Mouse (Mus musculus) heart, postnatal 0 days (tissue): ENCODE measurements around the gene Kpna7. TPM values are rescaled to one million over a fixed set of nuclear protein-coding genes. Genes with fewer than 3 reads are reported as not detected.

Experiments used
- ATAC-seq: fragments of 200-750 bp; cut with Nextera tagmentation; 2 replicates; pipeline ENCODE4 v1.8.0; 2017; ENCODE audit warnings: low read depth, moderate number of reproducible peaks, moderate library complexity; ENCODE audit not compliant: insufficient read depth
- DNase-seq: peaks from one replicate; pipeline ENCODE4 v3.0.0-alpha.2; 2016; ENCODE audit warnings: low spot score
- H3K27ac ChIP-seq: fragments of 300-500 bp; sonication (generic); 2 replicates; pipeline ENCODE4 v1.5.1; 2014; ENCODE audit warnings: low read depth, mild to moderate bottlenecking
- H3K27me3 ChIP-seq: fragments of 300-500 bp; sonication (generic); 2 replicates; pipeline ENCODE4 v1.6.1; 2014; ENCODE audit warnings: low read length, mixed read lengths; ENCODE audit not compliant: control insufficient read depth, insufficient read depth
- H3K36me3 ChIP-seq: fragments of 300-500 bp; sonication (generic); replicated peaks from 2 replicates; pipeline ENCODE4 v1.6.1; 2014; ENCODE audit warnings: low read length, mixed read lengths; ENCODE audit not compliant: control insufficient read depth, insufficient read depth
- H3K4me1 ChIP-seq: fragments of 300-500 bp; sonication (generic); 2 replicates; pipeline ENCODE4 v1.6.1; 2014; ENCODE audit warnings: antibody characterized with exemption; ENCODE audit not compliant: control insufficient read depth, insufficient read depth
- H3K4me2 ChIP-seq: fragments of 300-500 bp; sonication (generic); 2 replicates; pipeline ENCODE4 v1.6.1; 2014; ENCODE audit warnings: low read depth, mild to moderate bottlenecking, low read length, moderate library complexity
- H3K4me3 ChIP-seq: fragments of 300-500 bp; sonication (generic); 2 replicates; pipeline ENCODE4 v1.5.1; 2014; ENCODE audit warnings: low read depth, low read length
- H3K9ac ChIP-seq: fragments of 300-500 bp; sonication (generic); replicated peaks from 2 replicates; pipeline ENCODE4 v1.6.1; 2014; ENCODE audit warnings: low read depth, low read length, mixed read lengths
- H3K9me3 ChIP-seq: fragments of 300-500 bp; sonication (generic); replicated peaks from 2 replicates; pipeline ENCODE4 v1.6.1; 2016; ENCODE audit warnings: low read length; ENCODE audit not compliant: control insufficient read depth
- CTCF ChIP-seq: IDR thresholded peaks from 2 replicates; pipeline ENCODE4 v1.5.1; 2016; ENCODE audit warnings: antibody characterized with exemption, control low read depth, low read depth
- EP300 ChIP-seq: IDR thresholded peaks from 2 replicates; pipeline ENCODE4 v1.6.1; 2016; ENCODE audit warnings: antibody characterized with exemption, low read depth
- WGBS: fragments of 180-500 bp; shearing (Covaris S2); extraction: QIAGEN DNeasy Blood & Tissue Kit; methylation state at CpG from one replicate; pipeline ENCODE4 v1.1.7; 2014; 5-methylcytosine and 5-hydroxymethylcytosine counted together
- polyA plus RNA-seq: library from polyadenylated mRNA; unstranded; fragments of >200 nt; fragmentation: Nextera tagmentation; extraction: Ambion mirVana; gene quantifications from 2 replicates; pipeline ENCODE4 v1.2.1, GENCODE M21; 2015
- total RNA-seq: library from RNA; depleted of rRNA; stranded (reverse); fragments of >200 nt; gene quantifications from 2 replicates; pipeline ENCODE4 v1.2.3, GENCODE M21; 2014; ENCODE audit warnings: low replicate concordance

The Kpna7 gene
- total and polyA plus RNA-seq, 2 experiments from 2014 or later: not detected

- ATAC-seq (no peak), DNase-seq (no peak)
- 50% methylated on average over 6 of the region's 6 CpGs for WGBS
- H3K27ac ChIP-seq: 0 out of 2 replicates have a peak overlapping the region, but pooled peaks have one; percentile 22
- H3K9me3 ChIP-seq: no peaks in the 10 kb centered on the region
- no peak overlapping the region for H3K9ac ChIP-seq
- H3K27me3 ChIP-seq: no peaks in the 10 kb centered on the region
- H3K4me3 ChIP-seq: no peak overlapping the region
- H3K4me2 ChIP-seq: no peak overlapping the region
- TF ChIP-seq CTCF (no peak), EP300 (no peak)
- peaks cover 9% of the 10 kb centered on the region; the same call in 1 of the 2 replicates for H3K36me3 ChIP-seq
- H3K4me1 ChIP-seq: 0 out of 2 replicates have a peak, but pooled peaks cover 5% of the 10 kb centered on the region
Measured at GRCm38 (mm10) chr5:145118005-145118404, 34.2 kb upstream of the Kpna7 start.

- H3K9me3 ChIP-seq: no peaks in the 10 kb centered on the region
- peak overlapping the region; percentile 87 for H3K27ac ChIP-seq
- ATAC-seq (peak; percentile 39), DNase-seq (no peak)
- 35% methylated on average over 10 of the region's 10 CpGs for WGBS
- peak overlapping the region; percentile 34 for H3K4me2 ChIP-seq
- no peaks in the 10 kb centered on the region for H3K36me3 ChIP-seq
- no peak overlapping the region; the same call in 1 of the 2 replicates for H3K9ac ChIP-seq
- H3K4me3 ChIP-seq: 0 out of 2 replicates have a peak overlapping the region, but pooled peaks have one; percentile 4
- peak; percentile 60 for TF ChIP-seq CTCF
- TF ChIP-seq EP300: no peak
- H3K4me1 ChIP-seq: 0 out of 2 replicates have a peak, but pooled peaks cover 5% of the 10 kb centered on the region
- H3K27me3 ChIP-seq: no peaks in the 10 kb centered on the region
Measured at GRCm38 (mm10) chr5:145116916-145117315, 33.1 kb upstream of the Kpna7 start.

- H3K27ac ChIP-seq: peak overlapping the region; percentile 87
- DNase-seq: peak; percentile 82
- peak overlapping the region; percentile 69; the same call in 1 of the 2 replicates for H3K4me3 ChIP-seq
- 0 out of 2 replicates have a peak, but pooled peaks cover 5% of the 10 kb centered on the region for H3K4me1 ChIP-seq
- WGBS: 37% methylated on average over 4 of the region's 4 CpGs
- H3K9me3 ChIP-seq: no peaks in the 10 kb centered on the region
- H3K27me3 ChIP-seq: no peaks in the 10 kb centered on the region
- H3K9ac ChIP-seq: no peak overlapping the region
- H3K36me3 ChIP-seq: no peaks in the 10 kb centered on the region
- peak; percentile 55 for ATAC-seq
- peak overlapping the region; percentile 64 for H3K4me2 ChIP-seq
- peak; percentile 44; the same call in 1 of the 2 replicates for TF ChIP-seq EP300
- no peak for TF ChIP-seq CTCF
Measured at GRCm38 (mm10) chr5:145116316-145116715, 32.5 kb upstream of the Kpna7 start.

GRCm38 (mm10) chr5:145115736-145116135 lies 31.9 kb upstream of the Kpna7 start:
- peak overlapping the region; percentile 87 for H3K27ac ChIP-seq
- 0 out of 2 replicates have a peak, but pooled peaks cover under 1% of the 10 kb centered on the region for H3K36me3 ChIP-seq
- TF ChIP-seq CTCF: no peak
- no peak for TF ChIP-seq EP300
- no peak for ATAC-seq
- peak overlapping the region; percentile 64 for H3K4me2 ChIP-seq
- WGBS: 77% methylated on average over 5 of the region's 5 CpGs
- H3K9ac ChIP-seq: no peak overlapping the region
- no peaks in the 10 kb centered on the region for H3K9me3 ChIP-seq
- no peak for DNase-seq
- 0 out of 2 replicates have a peak, but pooled peaks cover 4% of the 10 kb centered on the region for H3K4me1 ChIP-seq
- peak overlapping the region; percentile 69 for H3K4me3 ChIP-seq
- no peaks in the 10 kb centered on the region for H3K27me3 ChIP-seq

- Histone ChIP-seq H3K9me3 (no peaks in the 10 kb centered on the region), H3K36me3 (peaks cover 9% of the 10 kb centered on the region), H3K9ac (peak overlapping the region; percentile 62), H3K4me1 (no peaks in the 10 kb centered on the region), H3K4me3 (peak overlapping the region; percentile 69), H3K4me2 (peak overlapping the region; percentile 64), H3K27ac (peak overlapping the region; percentile 72), H3K27me3 (no peaks in the 10 kb centered on the region)
- WGBS: 16% methylated on average over 25 of the region's 40 CpGs
- no peak for TF ChIP-seq EP300
- no peak for TF ChIP-seq CTCF
- ATAC-seq: peak; percentile 50
- peak; percentile 42 for DNase-seq
Measured at GRCm38 (mm10) chr5:145114606-145115473, 31.0 kb upstream of the Kpna7 start.
